Mouse (Mus musculus) forebrain, postnatal 0 days (tissue): ENCODE measurements around the gene Cntrl. TPM values are rescaled to one million over a fixed set of nuclear protein-coding genes. Genes with fewer than 3 reads are reported as not detected.

Experiments
- ATAC-seq: fragments of 200-750 bp; cut with Nextera tagmentation; 2 replicates; pipeline ENCODE4 v1.8.0; 2017; ENCODE audit warnings: mild to moderate bottlenecking, moderate library complexity
- DNase-seq: peaks from one replicate; pipeline ENCODE4 v3.0.0-alpha.2; 2015
- H3K27ac ChIP-seq: fragments of 300-500 bp; sonication (generic); 2 replicates; pipeline ENCODE4 v1.5.1; 2014; ENCODE audit warnings: low read depth, mild to moderate bottlenecking, antibody characterized with exemption, low read length, moderate library complexity, mixed read lengths
- H3K27me3 ChIP-seq: fragments of 300-500 bp; sonication (generic); 2 replicates; pipeline ENCODE4 v1.6.1; 2014; ENCODE audit warnings: mild to moderate bottlenecking, low read length, mixed read lengths; ENCODE audit not compliant: insufficient read depth
- H3K36me3 ChIP-seq: fragments of 300-500 bp; sonication (generic); 2 replicates; pipeline ENCODE4 v1.6.1; 2014; ENCODE audit warnings: mild to moderate bottlenecking, moderate library complexity; ENCODE audit not compliant: insufficient read depth
- H3K4me1 ChIP-seq: fragments of 300-500 bp; sonication (generic); 2 replicates; pipeline ENCODE4 v1.6.1; 2014; ENCODE audit warnings: antibody characterized with exemption; ENCODE audit not compliant: insufficient read depth
- H3K4me2 ChIP-seq: fragments of 300-500 bp; sonication (generic); 2 replicates; pipeline ENCODE4 v1.6.1; 2014; ENCODE audit warnings: low read depth, mild to moderate bottlenecking, moderate library complexity
- H3K4me3 ChIP-seq: fragments of 300-500 bp; sonication (generic); 2 replicates; pipeline ENCODE4 v1.5.1; 2014; ENCODE audit warnings: low read depth, low read length, mixed read lengths
- H3K9ac ChIP-seq: fragments of 300-500 bp; sonication (generic); 2 replicates; pipeline ENCODE4 v1.6.1; 2014; ENCODE audit warnings: mild to moderate bottlenecking
- H3K9me3 ChIP-seq: fragments of 300-500 bp; sonication (generic); 2 replicates; pipeline ENCODE4 v1.6.1; 2016; ENCODE audit warnings: low read length
- CTCF ChIP-seq: sonication (generic); IDR thresholded peaks from 2 replicates; pipeline ENCODE4 v1.5.1; 2016; ENCODE audit warnings: antibody characterized with exemption, control low read depth, low read depth
- WGBS: fragments of 180-500 bp; shearing (Covaris S2); extraction: QIAGEN DNeasy Blood & Tissue Kit; methylation state at CpG from one replicate; pipeline ENCODE4 v1.1.7; 2014; 5-methylcytosine and 5-hydroxymethylcytosine counted together
- polyA plus RNA-seq: library from polyadenylated mRNA; unstranded; fragments of >200 nt; fragmentation: Nextera tagmentation; extraction: Ambion mirVana; gene quantifications from 2 replicates; pipeline ENCODE4 v1.2.1, GENCODE M21; 2015
- total RNA-seq: library from RNA; depleted of rRNA; stranded (reverse); fragments of >200 nt; gene quantifications from 2 replicates; pipeline ENCODE4 v1.2.3, GENCODE M21; 2014; rRNA removed

The Cntrl gene
- total and polyA plus RNA-seq, 2 experiments from 2014 or later: 7.0 to 17.4 TPM

DNA sequence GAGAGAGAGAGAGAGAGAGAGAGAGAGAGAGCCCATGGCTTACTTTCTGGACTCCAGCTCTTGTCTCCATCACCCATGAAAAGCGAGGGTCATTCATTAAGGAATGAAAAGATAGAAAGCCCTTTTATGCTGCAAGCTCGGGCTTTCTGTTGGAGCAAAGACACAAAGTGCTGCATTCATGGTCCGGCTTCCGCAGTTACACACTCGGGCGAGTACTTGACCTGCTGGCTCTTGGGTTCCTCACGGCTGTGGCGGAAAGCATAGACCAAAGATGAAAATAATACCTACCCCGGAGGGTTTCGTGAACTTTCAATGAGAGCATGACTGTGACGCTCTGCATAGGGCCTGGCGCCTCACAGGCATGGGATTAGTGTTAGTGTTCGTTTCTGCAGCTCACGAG, 106.1 kb downstream of the Cntrl start:
- H3K4me1 ChIP-seq: 0 out of 2 replicates have a peak, but pooled peaks cover 4% of the 10 kb centered on the region
- no peak for TF ChIP-seq CTCF
- no peak overlapping the region for H3K4me3 ChIP-seq
- no peaks in the 10 kb centered on the region for H3K27me3 ChIP-seq
- DNase-seq (peak; percentile 20), ATAC-seq (peak; percentile 40)
- no peak overlapping the region for H3K9ac ChIP-seq
- H3K4me2 ChIP-seq: no peak overlapping the region
- 19% methylated on average over 14 of the region's 14 CpGs for WGBS
- no peaks in the 10 kb centered on the region for H3K9me3 ChIP-seq
- no peak overlapping the region for H3K27ac ChIP-seq
- no peaks in the 10 kb centered on the region for H3K36me3 ChIP-seq

DNA sequence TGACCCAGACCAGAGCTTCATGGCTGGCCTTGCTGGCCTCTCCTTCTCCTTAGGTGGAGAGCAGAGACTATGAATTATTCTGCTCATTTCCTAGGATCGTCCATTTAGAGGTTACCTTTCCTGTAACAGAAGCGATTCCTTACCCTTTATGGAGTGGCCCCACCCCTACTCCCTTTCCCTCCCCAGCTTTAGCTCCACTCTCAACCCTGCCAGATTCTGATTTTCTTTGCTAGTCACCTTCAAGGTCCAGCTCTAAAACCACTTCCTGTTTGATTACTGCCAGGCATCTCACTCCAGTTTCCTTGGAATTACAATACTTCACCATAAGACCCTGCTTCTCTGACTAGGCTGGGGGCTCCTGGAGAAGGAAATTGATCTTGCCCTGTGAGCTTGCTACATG, 107.4 kb downstream of the Cntrl start:
- no peak for TF ChIP-seq CTCF
- Histone ChIP-seq H3K27ac (no peak overlapping the region), H3K4me3 (no peak overlapping the region), H3K4me2 (no peak overlapping the region), H3K27me3 (no peaks in the 10 kb centered on the region), H3K4me1 (0 out of 2 replicates have a peak, but pooled peaks cover 4% of the 10 kb centered on the region), H3K9me3 (no peaks in the 10 kb centered on the region), H3K9ac (no peak overlapping the region), H3K36me3 (no peaks in the 10 kb centered on the region)
- ATAC-seq (no peak), DNase-seq (no peak)
- 83% methylated on average over 2 of the region's 2 CpGs for WGBS

DNA sequence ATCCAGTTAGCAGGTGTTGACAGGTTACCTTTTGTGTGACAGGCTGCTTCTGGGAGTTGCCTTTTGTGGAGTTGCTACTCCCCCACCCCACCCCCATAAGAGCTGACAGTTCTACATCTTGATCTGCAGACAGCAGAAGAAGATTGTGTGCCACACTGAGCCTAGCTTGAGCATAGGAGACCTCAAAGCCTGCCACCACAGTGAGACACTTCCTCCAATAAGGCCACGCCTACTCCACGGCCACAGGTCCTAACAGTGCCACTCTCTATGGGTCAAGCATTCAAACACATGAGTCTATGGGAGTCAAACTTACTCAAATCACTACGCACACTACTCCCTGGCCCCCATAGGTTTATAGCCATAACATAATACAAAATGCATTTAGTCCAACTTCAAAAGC, 109.4 kb downstream of the Cntrl start:
- 97% methylated on average over 3 of the region's 3 CpGs for WGBS
- DNase-seq (no peak), ATAC-seq (no peak)
- no peak overlapping the region for H3K4me2 ChIP-seq
- no peak overlapping the region for H3K4me3 ChIP-seq
- no peaks in the 10 kb centered on the region for H3K9me3 ChIP-seq
- 0 out of 2 replicates have a peak, but pooled peaks cover 4% of the 10 kb centered on the region for H3K4me1 ChIP-seq
- no peak overlapping the region for H3K9ac ChIP-seq
- no peaks in the 10 kb centered on the region for H3K36me3 ChIP-seq
- H3K27me3 ChIP-seq: no peaks in the 10 kb centered on the region
- TF ChIP-seq CTCF: no peak
- no peak overlapping the region for H3K27ac ChIP-seq

DNA sequence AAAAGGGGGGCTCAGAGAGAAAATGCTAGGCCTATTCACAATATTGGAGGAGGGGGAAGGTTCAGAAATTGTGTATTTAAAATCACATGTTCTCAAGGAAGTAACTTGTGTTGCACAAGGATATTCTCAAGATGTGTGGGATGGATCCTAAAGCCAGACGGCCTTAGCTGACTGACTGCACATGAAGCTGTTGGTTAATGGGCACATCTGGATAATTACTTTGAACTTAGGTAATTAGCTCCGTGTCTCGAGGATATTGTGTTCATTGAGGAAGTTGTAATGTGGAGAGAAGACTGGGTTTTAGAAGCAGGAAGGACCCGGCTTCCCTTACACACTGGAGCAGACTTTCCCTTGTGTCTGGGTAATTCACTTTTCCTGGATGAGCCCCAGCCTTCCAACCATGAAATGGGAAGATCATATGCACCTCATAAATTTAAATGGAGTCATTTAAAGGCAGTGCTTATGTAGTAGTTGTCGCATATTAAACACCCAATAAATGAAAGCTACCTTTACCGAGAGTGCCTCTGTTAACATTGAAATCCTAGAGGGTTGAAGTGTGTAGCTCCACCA, 113.6 kb downstream of the Cntrl start:
- Histone ChIP-seq H3K36me3 (no peaks in the 10 kb centered on the region), H3K9me3 (no peaks in the 10 kb centered on the region), H3K4me1 (no peaks in the 10 kb centered on the region), H3K9ac (no peak overlapping the region), H3K27ac (no peak overlapping the region), H3K4me3 (no peak overlapping the region), H3K4me2 (no peak overlapping the region), H3K27me3 (no peaks in the 10 kb centered on the region)
- no peak for DNase-seq
- no peak for ATAC-seq
- TF ChIP-seq CTCF: no peak
- 64% methylated on average over 6 of the region's 6 CpGs for whole genome bisulfite sequencing

DNA sequence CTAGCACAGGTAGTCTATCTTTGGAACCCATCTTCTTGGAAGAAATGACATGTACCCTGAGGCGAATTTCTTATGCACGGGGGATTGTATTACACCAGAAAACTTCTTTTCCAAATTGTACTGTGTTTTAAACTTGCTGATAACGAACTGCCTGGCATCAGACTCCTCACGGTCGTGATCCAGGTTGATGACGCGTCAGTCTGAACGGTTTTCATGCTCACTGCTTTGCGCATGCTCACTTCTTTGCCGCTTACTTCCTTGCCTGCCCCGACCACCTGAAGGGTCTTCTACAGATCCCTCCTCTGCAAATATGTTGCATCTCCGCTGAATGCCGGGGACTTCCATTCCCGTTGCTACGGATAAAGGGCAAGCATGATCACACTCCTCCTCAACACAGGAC, 115.0 kb downstream of the Cntrl start:
- H3K36me3 ChIP-seq: no peaks in the 10 kb centered on the region
- TF ChIP-seq CTCF: no peak
- no peak overlapping the region for H3K4me2 ChIP-seq
- H3K27ac ChIP-seq: no peak overlapping the region
- WGBS: 89% methylated on average over 15 of the region's 15 CpGs
- no peaks in the 10 kb centered on the region for H3K4me1 ChIP-seq
- no peak for DNase-seq
- no peak for ATAC-seq
- H3K9me3 ChIP-seq: no peaks in the 10 kb centered on the region
- no peak overlapping the region for H3K9ac ChIP-seq
- no peaks in the 10 kb centered on the region for H3K27me3 ChIP-seq
- no peak overlapping the region for H3K4me3 ChIP-seq

DNA sequence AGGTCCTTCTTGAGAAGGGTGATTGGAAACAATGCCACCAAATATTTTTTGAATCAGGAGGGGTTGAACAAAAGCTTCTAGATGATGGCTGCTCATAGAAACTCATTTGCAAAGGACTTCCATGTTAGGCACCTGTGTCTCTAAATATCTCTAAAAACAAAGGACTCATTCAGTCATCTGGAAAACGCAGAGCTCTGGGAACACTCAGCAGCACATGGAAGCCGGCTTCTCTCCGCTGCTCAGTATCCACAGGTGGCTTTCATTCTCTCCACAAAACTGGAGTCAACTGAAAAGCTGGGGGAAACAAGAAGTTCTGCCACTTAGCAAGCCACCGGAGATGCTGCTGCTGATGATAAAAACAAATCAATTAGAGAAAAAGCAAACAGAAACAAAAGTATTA, 118.9 kb downstream of the Cntrl start:
- Histone ChIP-seq H3K36me3 (no peaks in the 10 kb centered on the region), H3K4me1 (no peaks in the 10 kb centered on the region), H3K9me3 (no peaks in the 10 kb centered on the region), H3K4me2 (no peak overlapping the region), H3K9ac (no peak overlapping the region), H3K4me3 (no peak overlapping the region), H3K27ac (no peak overlapping the region), H3K27me3 (no peaks in the 10 kb centered on the region)
- 25% methylated on average over 4 of the region's 4 CpGs for WGBS
- TF ChIP-seq CTCF: no peak
- ATAC-seq: no peak
- no peak for DNase-seq

Other genes starting within 250 kb of the Cntrl start
- 0.38 and 0.43 TPM in 2 replicates for gene Cutal, start 235.1 kb upstream of the Cntrl start, total RNA-seq
- 0.29 and 0.39 TPM in 2 replicates for gene Cutal, start 235.1 kb upstream of the Cntrl start, polyA plus RNA-seq
- 40.5 and 43.3 TPM in 2 replicates for gene Psmd5, start 234.5 kb upstream of the Cntrl start, total RNA-seq
- 84.6 and 85.2 TPM in 2 replicates for gene Psmd5, start 234.5 kb upstream of the Cntrl start, polyA plus RNA-seq
- gene Phf19, start 195.5 kb upstream of the Cntrl start, total RNA-seq: 1.5 and 2.5 TPM in 2 replicates
- gene Phf19, start 195.5 kb upstream of the Cntrl start, polyA plus RNA-seq: 1.5 and 2.4 TPM in 2 replicates
- 0.86 and 2.2 TPM in 2 replicates for gene Traf1, start 147.7 kb upstream of the Cntrl start, total RNA-seq
- 1.9 and 2.7 TPM in 2 replicates for gene Traf1, start 147.7 kb upstream of the Cntrl start, polyA plus RNA-seq
- 0.46 and 1.1 TPM in 2 replicates for gene Hc, start 48.1 kb upstream of the Cntrl start, total RNA-seq
- 0.28 and 1.3 TPM in 2 replicates for gene Hc, start 48.1 kb upstream of the Cntrl start, polyA plus RNA-seq
- 0.33 and 0.38 TPM in 2 replicates for gene AI182371, start 7.9 kb upstream of the Cntrl start, total RNA-seq
- 0.18 TPM in 1 of 2 replicates, not detected in the other for gene AI182371, start 7.9 kb upstream of the Cntrl start, polyA plus RNA-seq
- gene Rab14, start 91.6 kb downstream of the Cntrl start, total RNA-seq: 98.0 and 121 TPM in 2 replicates
- 432 and 544 TPM in 2 replicates for gene Rab14, start 91.6 kb downstream of the Cntrl start, polyA plus RNA-seq
- gene Gsn, start 146.9 kb downstream of the Cntrl start, total RNA-seq: 24.3 and 30.3 TPM in 2 replicates
- 24.3 and 27.2 TPM in 2 replicates for gene Gsn, start 146.9 kb downstream of the Cntrl start, polyA plus RNA-seq
- gene Stom, start 227.5 kb downstream of the Cntrl start, total RNA-seq: 16.9 and 23.3 TPM in 2 replicates
- 16.2 and 18.9 TPM in 2 replicates for gene Stom, start 227.5 kb downstream of the Cntrl start, polyA plus RNA-seq